Mouse (Mus musculus) small intestine, adult 2 months (tissue): ENCODE data around the gene Mapk6.

ENCODE experiments used
- CTCF ChIP-seq: fragments of 200-500 bp; IDR thresholded peaks from 2 replicates; pipeline ENCODE4 v1.5.1; 2012; ENCODE audit warnings: low read depth, mild to moderate bottlenecking, control low read depth, inconsistent platforms, low read length, moderate library complexity, mixed read lengths; ENCODE audit not compliant: insufficient replicate concordance, insufficient read length; ENCODE audit errors: extremely low read depth
- POLR2A ChIP-seq: fragments of 200-500 bp; IDR thresholded peaks from 2 replicates; pipeline ENCODE4 v1.6.1; 2012; ENCODE audit warnings: low read depth, mild to moderate bottlenecking, control low read depth, inconsistent platforms, low read length, moderate library complexity

GRCm38 (mm10) chr9:75407803-75408202 lies 2.0 kb downstream of the Mapk6 start:
- TF ChIP-seq CTCF (no peak), POLR2A (no peak)
